Mouse (Mus musculus): ENCODE data around the gene Peg10. TPM values are rescaled to one million over a fixed set of nuclear protein-coding genes. Genes with fewer than 3 reads are reported as not detected.

The Peg10 gene
- polyA plus RNA-seq (2012; rRNA removed; ENCODE audit: low replicate concordance): 0.11 and 0.25 TPM in 2 replicates

GRCm38 (mm10) chr6:4746696-4747439, at the start of gene Peg10, which contains the start of gene Sgce:
TSS of gene Peg10 (plus strand) at chr6:4747306.
TSS of gene Sgce (minus strand) at chr6:4747207.

Other genes starting within 250 kb of the Peg10 start
- 18.7 and 43.2 TPM in 2 replicates for gene Col1a2, start 242.5 kb upstream of the Peg10 start, polyA plus RNA-seq (2012; rRNA removed; ENCODE audit: low replicate concordance)
- gene Casd1, start 146.5 kb upstream of the Peg10 start, polyA plus RNA-seq (2012; rRNA removed; ENCODE audit: low replicate concordance): 4.5 and 5.7 TPM in 2 replicates
- gene Sgce, start 99 bp upstream of the Peg10 start, polyA plus RNA-seq (2012; rRNA removed; ENCODE audit: low replicate concordance): 2.2 TPM in 2 replicates
- 0.74 and 1.2 TPM in 2 replicates for gene Ppp1r9a, start 155.6 kb downstream of the Peg10 start, polyA plus RNA-seq (2012; rRNA removed; ENCODE audit: low replicate concordance)